Mouse (Mus musculus): ENCODE measurements around the gene Sppl2a. TPM values are rescaled to one million over a fixed set of nuclear protein-coding genes. Genes with fewer than 3 reads are reported as not detected.
"Not testable (repeated sequence)": the region's sequence is repeated elsewhere in the genome, so short reads cannot be mapped to it uniquely, and the experiment has no call there.

The Sppl2a gene
- polyA plus RNA-seq, 1 experiment = 22.5 TPM

- no peak for DNase-seq (ENCODE audit: low read depth, low spot score)
- WGBS = 73% methylated on average over 3 of the region's 3 CpGs
These were observed 28.9 kb downstream of the Sppl2a start for GRCm38 (mm10) chr2:126904162-126904561.

GRCm38 (mm10) chr2:126897511-126897910, 35.5 kb downstream of the Sppl2a start:
- WGBS = 86% methylated on average over 9 of the region's 9 CpGs
- DNase-seq (ENCODE audit: low read depth, low spot score) = no peak

GRCm38 (mm10) chr2:126896941-126897340, 36.1 kb downstream of the Sppl2a start:
- peak; percentile 8 for DNase-seq (ENCODE audit: low read depth, low spot score)
- 35% methylated on average over 6 of the region's 6 CpGs for WGBS

- WGBS = 92% methylated on average over 3 of the region's 3 CpGs
- no peak for DNase-seq (ENCODE audit: low read depth, low spot score)
These were observed 38.8 kb downstream of the Sppl2a start for GRCm38 (mm10) chr2:126894245-126894644.

- 73% methylated on average over 7 of the region's 7 CpGs for WGBS
- DNase-seq (ENCODE audit: low read depth, low spot score) = no peak
These were observed 40.7 kb downstream of the Sppl2a start for GRCm38 (mm10) chr2:126892316-126892715.

GRCm38 (mm10) chr2:126891743-126892142, 41.3 kb downstream of the Sppl2a start:
- no peak for DNase-seq (ENCODE audit: low read depth, low spot score)

- WGBS = 76% methylated on average over 3 of the region's 3 CpGs
- DNase-seq (ENCODE audit: low read depth, low spot score) = no peak
These were observed 45.9 kb downstream of the Sppl2a start for GRCm38 (mm10) chr2:126887141-126887540.

- no peak for DNase-seq (ENCODE audit: low read depth, low spot score)
- 72% methylated on average over 2 of the region's 2 CpGs for whole genome bisulfite sequencing
These were observed 47.2 kb downstream of the Sppl2a start for GRCm38 (mm10) chr2:126885871-126886270.

- DNase-seq (ENCODE audit: low read depth, low spot score) = not testable (repeated sequence)
- WGBS = 55% methylated on average over 2 of the region's 2 CpGs
These were observed 50.3 kb downstream of the Sppl2a start for GRCm38 (mm10) chr2:126882711-126883110.

- WGBS = 89% methylated on average over 1 of the region's 1 CpGs
These were observed 55.0 kb downstream of the Sppl2a start for GRCm38 (mm10) chr2:126877991-126878390.

GRCm38 (mm10) chr2:126875871-126876796, 56.9 kb downstream of the Sppl2a start, which contains the start of gene Trpm7:
Trpm7 (minus strand) TSS chr2:126876230.
- WGBS = under 1% methylated on average over 81 of the region's 81 CpGs
- peak; percentile 76 for DNase-seq (ENCODE audit: low read depth, low spot score)

More at GRCm38 (mm10) chr2:126877991-126878390, 55.0 kb downstream of the Sppl2a start:
- no peak for DNase-seq (ENCODE audit: low read depth, low spot score)

GRCm38 (mm10) chr2:126875516-126875835, 57.6 kb downstream of the Sppl2a start:
- under 1% methylated on average over 18 of the region's 18 CpGs for WGBS
- no peak for DNase-seq (ENCODE audit: low read depth, low spot score)

GRCm38 (mm10) chr2:126874809-126875515, 58.1 kb downstream of the Sppl2a start:
- DNase-seq (ENCODE audit: low read depth, low spot score) = no peak
- 13% methylated on average over 13 of the region's 13 CpGs for WGBS

- DNase-seq (ENCODE audit: low read depth, low spot score) = no peak
- 23% methylated on average over 1 of the region's 1 CpGs for WGBS
These were observed 66.7 kb downstream of the Sppl2a start for GRCm38 (mm10) chr2:126866301-126866700.

GRCm38 (mm10) chr2:126865501-126866199, 67.4 kb downstream of the Sppl2a start:
- WGBS = 42% methylated on average over 10 of the region's 10 CpGs
- DNase-seq (ENCODE audit: low read depth, low spot score) = no peak

GRCm38 (mm10) chr2:126865026-126865425, 68.0 kb downstream of the Sppl2a start:
- no peak for DNase-seq (ENCODE audit: low read depth, low spot score)
- WGBS = 79% methylated on average over 3 of the region's 3 CpGs

GRCm38 (mm10) chr2:126844751-126845150, 88.3 kb downstream of the Sppl2a start:
- DNase-seq (ENCODE audit: low read depth, low spot score) = no peak
- 77% methylated on average over 4 of the region's 4 CpGs for WGBS
